Mouse (Mus musculus): Measurements from ENCODE around the gene Camk2g. TPM values are rescaled to one million over a fixed set of nuclear protein-coding genes. Genes with fewer than 3 reads are reported as not detected.

Gene Camk2g
- polyA plus RNA-seq, 1 experiment = 74.2 TPM

DNA sequence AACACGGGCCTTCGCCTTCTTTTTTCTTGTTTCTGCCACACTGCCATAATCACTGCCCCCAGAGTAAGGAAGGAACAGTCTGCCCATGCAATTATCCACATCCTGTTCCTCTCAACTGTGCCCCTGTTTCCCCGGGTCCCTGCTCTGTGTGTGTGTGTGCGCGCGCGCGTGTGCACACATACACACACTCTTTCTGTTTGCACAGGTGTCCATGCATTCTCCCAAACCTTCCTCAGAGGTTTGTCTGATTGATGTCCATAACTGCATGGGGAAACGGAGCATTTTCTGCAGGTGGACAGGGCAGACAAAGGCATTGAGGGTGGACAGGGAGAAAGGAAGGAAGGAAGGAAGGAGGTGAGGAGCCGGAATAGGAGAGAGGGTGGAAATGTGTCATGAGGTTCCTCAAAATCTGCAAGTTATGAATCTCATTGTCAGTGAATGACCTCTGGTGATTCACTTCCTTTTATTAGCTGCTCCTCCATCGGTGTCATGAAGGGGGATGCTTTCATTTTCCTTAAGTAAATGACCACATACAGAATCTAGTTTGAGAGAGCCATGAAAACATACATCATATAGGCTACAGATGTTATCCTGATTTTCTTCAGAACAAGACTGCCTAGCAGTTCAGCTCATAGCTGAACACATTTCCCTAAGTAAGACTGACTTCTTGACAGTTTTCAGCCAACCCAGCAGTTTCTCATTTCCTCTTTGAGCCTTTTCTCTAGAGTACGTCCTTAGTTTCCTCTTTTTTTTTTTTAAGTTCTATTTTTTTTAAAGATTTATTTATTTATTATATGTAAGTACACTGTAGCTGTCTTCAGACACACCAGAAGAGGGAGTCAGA, 35.9 kb upstream of the Camk2g start:
- Histone ChIP-seq H3K36me3 (ENCODE audit: control insufficient read depth, insufficient read depth) (no peaks in the 10 kb centered on the region), H3K79me3 (ENCODE audit: low read depth) (no peaks in the 10 kb centered on the region), H3K27me3 (ENCODE audit: control insufficient read depth, insufficient read depth, insufficient read length) (no peaks in the 10 kb centered on the region), H3K79me2 (ENCODE audit: control insufficient read depth, insufficient read depth) (no peaks in the 10 kb centered on the region), H3ac (ENCODE audit: control insufficient read depth, insufficient read length, low read depth) (no peak overlapping the region), H3K4me3 (ENCODE audit: insufficient read depth, poor library complexity, severe bottlenecking) (no peak overlapping the region)
- no peak for TF ChIP-seq MYOD1 (IDR thresholded peaks at IDR 0.05; ENCODE audit: control insufficient read depth, insufficient read length, low read depth)
- no peak for TF ChIP-seq USF1 (IDR thresholded peaks at IDR 0.05; ENCODE audit: low read depth)
- TF ChIP-seq CTCF (IDR thresholded peaks at IDR 0.05; ENCODE audit: control insufficient read depth, insufficient read depth, insufficient read length) = no peak

DNA sequence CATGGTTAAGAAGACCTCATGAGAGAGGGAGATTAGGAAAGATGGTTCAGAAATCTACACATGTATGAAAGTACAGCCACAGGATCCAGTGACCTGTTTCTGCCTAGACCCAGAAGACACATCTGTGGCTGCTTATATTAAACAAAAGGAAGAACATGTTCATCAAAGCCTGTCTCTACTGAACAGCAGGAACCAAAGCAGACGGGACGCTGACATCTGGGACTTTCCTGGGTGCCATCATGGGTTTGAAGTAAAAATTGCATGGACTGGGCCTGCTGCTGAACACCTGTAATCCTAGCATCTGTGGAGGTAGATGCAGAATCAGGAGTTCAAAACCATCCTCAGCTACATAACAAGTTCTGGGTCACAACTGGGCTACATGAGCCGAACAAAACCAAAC, 34.6 kb upstream of the Camk2g start:
- TF ChIP-seq MYOG (IDR thresholded peaks at IDR 0.05; ENCODE audit: control insufficient read depth, extremely low read depth, insufficient read length) (no peak), MYOD1 (IDR thresholded peaks at IDR 0.05; ENCODE audit: control insufficient read depth, insufficient read length, low read depth) (no peak), CTCF (IDR thresholded peaks at IDR 0.05; ENCODE audit: control insufficient read depth, insufficient read depth, insufficient read length) (no peak), USF1 (IDR thresholded peaks at IDR 0.05; ENCODE audit: low read depth) (no peak), CEBPB (IDR thresholded peaks at IDR 0.05; ENCODE audit: low read depth) (no peak), MAX (IDR thresholded peaks at IDR 0.05) (no peak), FOSL1 (IDR thresholded peaks at IDR 0.05; ENCODE audit: insufficient read depth, low read length, poor library complexity, severe bottlenecking) (no peak)
- no peaks in the 10 kb centered on the region for H3K79me2 ChIP-seq (ENCODE audit: control insufficient read depth, insufficient read depth)
- no peaks in the 10 kb centered on the region for H3K36me3 ChIP-seq (ENCODE audit: control insufficient read depth, insufficient read depth)
- no peak overlapping the region for H3K4me3 ChIP-seq (ENCODE audit: insufficient read depth, poor library complexity, severe bottlenecking)
- H3K79me3 ChIP-seq (ENCODE audit: low read depth) = no peaks in the 10 kb centered on the region
- no peaks in the 10 kb centered on the region for H3K27me3 ChIP-seq (ENCODE audit: control insufficient read depth, insufficient read depth, insufficient read length)
- no peak overlapping the region for H3ac ChIP-seq (ENCODE audit: control insufficient read depth, insufficient read length, low read depth)

DNA sequence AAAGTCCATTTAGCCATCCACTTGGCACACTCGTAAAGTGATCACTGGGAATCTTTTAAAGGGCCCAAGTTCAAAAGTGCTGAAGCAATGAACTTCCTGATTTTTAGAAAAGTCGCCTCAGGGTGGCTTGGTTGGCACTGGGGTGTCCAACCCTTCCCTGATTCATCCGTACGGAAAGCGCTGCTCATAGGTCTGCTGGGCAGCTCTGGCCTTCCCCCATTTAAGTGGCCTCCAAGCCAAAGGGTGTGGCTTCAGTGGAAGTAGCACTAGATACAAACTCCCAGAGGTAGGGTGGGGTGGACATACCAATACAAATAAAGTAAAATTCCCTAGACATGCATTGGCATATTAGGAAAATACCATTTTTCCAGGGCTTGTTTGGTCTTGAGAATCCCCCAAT, 33.6 kb upstream of the Camk2g start:
- no peak for TF ChIP-seq MYOG (IDR thresholded peaks at IDR 0.05; ENCODE audit: control insufficient read depth, extremely low read depth, insufficient read length)
- TF ChIP-seq MAX (IDR thresholded peaks at IDR 0.05) = no peak
- no peak for TF ChIP-seq MYOD1 (IDR thresholded peaks at IDR 0.05; ENCODE audit: control insufficient read depth, insufficient read length, low read depth)
- Histone ChIP-seq H3ac (ENCODE audit: control insufficient read depth, insufficient read length, low read depth) (no peak overlapping the region), H3K27me3 (ENCODE audit: control insufficient read depth, insufficient read depth, insufficient read length) (no peaks in the 10 kb centered on the region)

DNA sequence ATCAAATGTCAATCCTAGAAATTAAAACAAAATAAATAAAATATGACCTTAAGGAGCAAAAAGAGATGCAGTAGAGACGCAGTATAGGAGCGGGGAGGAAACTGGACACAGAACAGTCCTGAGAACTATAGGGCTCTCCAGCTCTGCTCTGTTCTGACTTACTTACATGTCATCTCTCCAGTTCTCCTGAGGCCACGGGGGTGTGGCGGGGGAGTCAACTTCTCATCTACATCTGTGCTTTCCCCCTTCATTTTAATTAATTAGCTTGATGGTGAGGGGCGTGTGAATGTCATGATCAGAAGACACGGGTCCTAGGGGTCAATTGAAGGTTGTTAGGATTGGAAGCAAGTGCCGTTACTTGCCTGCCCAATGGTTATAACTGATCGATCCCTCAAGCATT, 33.2 kb upstream of the Camk2g start:
- Histone ChIP-seq H3K79me2 (ENCODE audit: control insufficient read depth, insufficient read depth) (no peaks in the 10 kb centered on the region), H3K4me3 (ENCODE audit: insufficient read depth, poor library complexity, severe bottlenecking) (no peak overlapping the region), H3K27me3 (ENCODE audit: control insufficient read depth, insufficient read depth, insufficient read length) (no peaks in the 10 kb centered on the region), H3ac (ENCODE audit: control insufficient read depth, insufficient read length, low read depth) (no peak overlapping the region), H3K36me3 (ENCODE audit: control insufficient read depth, insufficient read depth) (no peaks in the 10 kb centered on the region), H3K79me3 (ENCODE audit: low read depth) (no peaks in the 10 kb centered on the region)
- TF ChIP-seq USF1 (IDR thresholded peaks at IDR 0.05; ENCODE audit: low read depth) (no peak), CTCF (IDR thresholded peaks at IDR 0.05; ENCODE audit: control insufficient read depth, insufficient read depth, insufficient read length) (no peak), MYOD1 (IDR thresholded peaks at IDR 0.05; ENCODE audit: control insufficient read depth, insufficient read length, low read depth) (no peak), CEBPB (IDR thresholded peaks at IDR 0.05; ENCODE audit: low read depth) (no peak), FOSL1 (IDR thresholded peaks at IDR 0.05; ENCODE audit: insufficient read depth, low read length, poor library complexity, severe bottlenecking) (no peak), MAX (IDR thresholded peaks at IDR 0.05) (no peak), MYOG (IDR thresholded peaks at IDR 0.05; ENCODE audit: control insufficient read depth, extremely low read depth, insufficient read length) (no peak)

More for the DNA sequence above, 33.6 kb upstream of the Camk2g start:
- Histone ChIP-seq H3K79me2 (ENCODE audit: control insufficient read depth, insufficient read depth) (no peaks in the 10 kb centered on the region), H3K4me3 (ENCODE audit: insufficient read depth, poor library complexity, severe bottlenecking) (no peak overlapping the region), H3K79me3 (ENCODE audit: low read depth) (no peaks in the 10 kb centered on the region), H3K36me3 (ENCODE audit: control insufficient read depth, insufficient read depth) (no peaks in the 10 kb centered on the region)

DNA sequence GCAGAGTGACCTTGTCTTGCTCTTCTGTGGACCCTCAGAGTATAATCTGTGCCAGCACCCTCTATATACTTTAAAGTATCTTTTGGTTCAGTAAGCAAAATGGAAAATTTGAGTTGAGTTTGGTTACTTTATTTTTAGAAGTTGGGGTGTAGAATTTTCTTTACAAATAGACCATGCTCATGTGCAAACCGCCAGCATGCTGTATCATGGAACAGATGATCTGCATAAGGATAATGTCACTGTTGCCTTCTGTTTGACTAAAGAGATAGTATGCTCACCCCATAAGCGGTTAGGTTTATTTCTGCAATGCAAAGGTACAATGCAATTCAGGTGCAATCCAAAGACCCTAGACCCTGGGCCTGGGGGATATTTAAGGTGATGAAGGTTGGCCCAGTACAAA, 31.6 kb upstream of the Camk2g start:
- no peak overlapping the region for H3ac ChIP-seq (ENCODE audit: control insufficient read depth, insufficient read length, low read depth)
- no peak overlapping the region for H3K4me3 ChIP-seq (ENCODE audit: insufficient read depth, poor library complexity, severe bottlenecking)
- TF ChIP-seq CTCF (IDR thresholded peaks at IDR 0.05; ENCODE audit: control insufficient read depth, insufficient read depth, insufficient read length) (no peak), MYOG (IDR thresholded peaks at IDR 0.05; ENCODE audit: control insufficient read depth, extremely low read depth, insufficient read length) (no peak), FOSL1 (IDR thresholded peaks at IDR 0.05; ENCODE audit: insufficient read depth, low read length, poor library complexity, severe bottlenecking) (no peak), MYOD1 (IDR thresholded peaks at IDR 0.05; ENCODE audit: control insufficient read depth, insufficient read length, low read depth) (no peak), CEBPB (IDR thresholded peaks at IDR 0.05; ENCODE audit: low read depth) (no peak), USF1 (IDR thresholded peaks at IDR 0.05; ENCODE audit: low read depth) (no peak), MAX (IDR thresholded peaks at IDR 0.05) (no peak)

DNA sequence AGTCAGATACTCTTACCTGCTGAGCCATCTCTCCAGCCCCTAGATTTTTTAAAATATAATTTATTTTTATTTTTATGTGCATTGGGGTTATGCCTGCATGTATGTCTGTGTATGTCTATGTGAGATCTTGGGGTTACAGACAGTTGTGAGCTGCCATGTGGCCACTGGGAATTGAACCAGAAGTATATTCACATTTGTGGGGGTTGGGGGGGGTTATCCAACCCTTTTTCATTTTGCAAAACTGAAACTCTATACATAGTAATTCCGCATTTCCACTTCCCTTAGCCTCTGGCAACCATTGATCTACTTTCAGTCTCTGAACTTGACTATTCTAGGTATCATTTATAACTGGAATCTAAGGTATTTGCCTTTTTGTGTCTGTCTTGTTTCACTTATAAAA, 30.6 kb upstream of the Camk2g start:
- Histone ChIP-seq H3K4me3 (ENCODE audit: insufficient read depth, poor library complexity, severe bottlenecking) (no peak overlapping the region), H3ac (ENCODE audit: control insufficient read depth, insufficient read length, low read depth) (no peak overlapping the region), H3K36me3 (ENCODE audit: control insufficient read depth, insufficient read depth) (no peaks in the 10 kb centered on the region), H3K79me2 (ENCODE audit: control insufficient read depth, insufficient read depth) (no peaks in the 10 kb centered on the region), H3K79me3 (ENCODE audit: low read depth) (no peaks in the 10 kb centered on the region), H3K27me3 (ENCODE audit: control insufficient read depth, insufficient read depth, insufficient read length) (no peaks in the 10 kb centered on the region)
- TF ChIP-seq FOSL1 (IDR thresholded peaks at IDR 0.05; ENCODE audit: insufficient read depth, low read length, poor library complexity, severe bottlenecking) (no peak), MYOG (IDR thresholded peaks at IDR 0.05; ENCODE audit: control insufficient read depth, extremely low read depth, insufficient read length) (no peak), MAX (IDR thresholded peaks at IDR 0.05) (no peak), CEBPB (IDR thresholded peaks at IDR 0.05; ENCODE audit: low read depth) (no peak), CTCF (IDR thresholded peaks at IDR 0.05; ENCODE audit: control insufficient read depth, insufficient read depth, insufficient read length) (no peak), USF1 (IDR thresholded peaks at IDR 0.05; ENCODE audit: low read depth) (no peak)

More for the DNA sequence above, 31.6 kb upstream of the Camk2g start:
- H3K27me3 ChIP-seq (ENCODE audit: control insufficient read depth, insufficient read depth, insufficient read length) = no peaks in the 10 kb centered on the region
- H3K79me2 ChIP-seq (ENCODE audit: control insufficient read depth, insufficient read depth) = no peaks in the 10 kb centered on the region
- no peaks in the 10 kb centered on the region for H3K36me3 ChIP-seq (ENCODE audit: control insufficient read depth, insufficient read depth)
- no peaks in the 10 kb centered on the region for H3K79me3 ChIP-seq (ENCODE audit: low read depth)
